Mouse (Mus musculus): ENCODE data around the gene Gm4340. TPM values are rescaled to one million over a fixed set of nuclear protein-coding genes. Genes with fewer than 3 reads are reported as not detected.
"Not testable (repeated sequence)": the region's sequence is repeated elsewhere in the genome, so short reads cannot be mapped to it uniquely, and the experiment has no call there.

Gm4340 gene
- total RNA-seq (2021) = not detected

DNA sequence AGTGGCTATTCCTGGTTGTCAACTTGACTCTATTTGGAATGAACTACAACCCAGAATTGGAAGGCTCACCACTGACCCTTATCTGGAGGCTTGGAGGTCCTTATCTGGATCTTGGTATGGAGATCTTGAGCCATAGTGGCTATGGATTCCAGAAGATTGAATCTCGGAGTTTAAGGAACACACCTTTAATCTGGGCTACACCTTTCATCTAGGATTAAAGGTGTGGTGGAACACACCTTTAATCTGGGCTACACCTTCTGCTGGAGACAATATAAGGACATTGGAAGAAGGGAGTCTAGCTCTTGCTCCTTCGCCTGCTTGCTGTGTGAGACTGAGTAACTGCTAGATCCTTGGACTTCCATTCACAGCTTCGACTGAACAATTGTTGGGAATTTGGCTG is at the start of gene Gm4340:
Gene Gm4340 (plus strand): TSS at position 301 of the 400 bp plus-strand sequence.
- DNase-seq = not testable (repeated sequence)

DNA sequence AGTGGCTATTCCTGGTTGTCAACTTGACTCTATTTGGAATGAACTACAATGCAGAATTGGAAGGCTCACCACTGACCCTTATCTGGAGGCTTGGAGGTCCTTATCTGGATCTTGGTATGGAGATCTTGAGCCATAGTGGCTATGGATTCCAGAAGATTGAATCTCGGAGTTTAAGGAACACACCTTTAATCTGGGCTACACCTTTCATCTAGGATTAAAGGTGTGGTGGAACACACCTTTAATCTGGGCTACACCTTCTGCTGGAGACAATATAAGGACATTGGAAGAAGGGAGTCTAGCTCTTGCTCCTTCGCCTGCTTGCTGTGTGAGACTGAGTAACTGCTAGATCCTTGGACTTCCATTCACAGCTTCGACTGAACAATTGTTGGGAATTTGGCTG is 42.6 kb upstream of the Gm4340 start, which contains the start of gene Gm6763:
Gene Gm6763 (plus strand): TSS at position 301 of the 400 bp plus-strand sequence.
- not testable (repeated sequence) for DNase-seq

DNA sequence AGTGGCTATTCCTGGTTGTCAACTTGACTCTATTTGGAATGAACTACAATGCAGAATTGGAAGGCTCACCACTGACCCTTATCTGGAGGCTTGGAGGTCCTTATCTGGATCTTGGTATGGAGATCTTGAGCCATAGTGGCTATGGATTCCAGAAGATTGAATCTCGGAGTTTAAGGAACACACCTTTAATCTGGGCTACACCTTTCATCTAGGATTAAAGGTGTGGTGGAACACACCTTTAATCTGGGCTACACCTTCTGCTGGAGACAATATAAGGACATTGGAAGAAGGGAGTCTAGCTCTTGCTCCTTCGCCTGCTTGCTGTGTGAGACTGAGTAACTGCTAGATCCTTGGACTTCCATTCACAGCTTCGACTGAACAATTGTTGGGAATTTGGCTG is 34.1 kb upstream of the Gm4340 start, which contains the start of gene Gm8764:
Gene Gm8764 (plus strand): TSS at position 301 of the 400 bp plus-strand sequence.
- not testable (repeated sequence) for DNase-seq

DNA sequence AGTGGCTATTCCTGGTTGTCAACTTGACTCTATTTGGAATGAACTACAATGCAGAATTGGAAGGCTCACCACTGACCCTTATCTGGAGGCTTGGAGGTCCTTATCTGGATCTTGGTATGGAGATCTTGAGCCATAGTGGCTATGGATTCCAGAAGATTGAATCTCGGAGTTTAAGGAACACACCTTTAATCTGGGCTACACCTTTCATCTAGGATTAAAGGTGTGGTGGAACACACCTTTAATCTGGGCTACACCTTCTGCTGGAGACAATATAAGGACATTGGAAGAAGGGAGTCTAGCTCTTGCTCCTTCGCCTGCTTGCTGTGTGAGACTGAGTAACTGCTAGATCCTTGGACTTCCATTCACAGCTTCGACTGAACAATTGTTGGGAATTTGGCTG is 25.6 kb upstream of the Gm4340 start, which contains the start of gene Gm21304:
Gene Gm21304 (plus strand): TSS at position 301 of the 400 bp plus-strand sequence.
- not testable (repeated sequence) for DNase-seq

DNA sequence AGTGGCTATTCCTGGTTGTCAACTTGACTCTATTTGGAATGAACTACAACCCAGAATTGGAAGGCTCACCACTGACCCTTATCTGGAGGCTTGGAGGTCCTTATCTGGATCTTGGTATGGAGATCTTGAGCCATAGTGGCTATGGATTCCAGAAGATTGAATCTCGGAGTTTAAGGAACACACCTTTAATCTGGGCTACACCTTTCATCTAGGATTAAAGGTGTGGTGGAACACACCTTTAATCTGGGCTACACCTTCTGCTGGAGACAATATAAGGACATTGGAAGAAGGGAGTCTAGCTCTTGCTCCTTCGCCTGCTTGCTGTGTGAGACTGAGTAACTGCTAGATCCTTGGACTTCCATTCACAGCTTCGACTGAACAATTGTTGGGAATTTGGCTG is 17.1 kb upstream of the Gm4340 start, which contains the start of gene Gm21312:
Gene Gm21312 (plus strand): TSS at position 301 of the 400 bp plus-strand sequence.
- DNase-seq = not testable (repeated sequence)

DNA sequence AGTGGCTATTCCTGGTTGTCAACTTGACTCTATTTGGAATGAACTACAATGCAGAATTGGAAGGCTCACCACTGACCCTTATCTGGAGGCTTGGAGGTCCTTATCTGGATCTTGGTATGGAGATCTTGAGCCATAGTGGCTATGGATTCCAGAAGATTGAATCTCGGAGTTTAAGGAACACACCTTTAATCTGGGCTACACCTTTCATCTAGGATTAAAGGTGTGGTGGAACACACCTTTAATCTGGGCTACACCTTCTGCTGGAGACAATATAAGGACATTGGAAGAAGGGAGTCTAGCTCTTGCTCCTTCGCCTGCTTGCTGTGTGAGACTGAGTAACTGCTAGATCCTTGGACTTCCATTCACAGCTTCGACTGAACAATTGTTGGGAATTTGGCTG is 8.6 kb upstream of the Gm4340 start, which contains the start of gene Gm20765:
Gene Gm20765 (plus strand): TSS at position 301 of the 400 bp plus-strand sequence.
- DNase-seq = not testable (repeated sequence)

DNA sequence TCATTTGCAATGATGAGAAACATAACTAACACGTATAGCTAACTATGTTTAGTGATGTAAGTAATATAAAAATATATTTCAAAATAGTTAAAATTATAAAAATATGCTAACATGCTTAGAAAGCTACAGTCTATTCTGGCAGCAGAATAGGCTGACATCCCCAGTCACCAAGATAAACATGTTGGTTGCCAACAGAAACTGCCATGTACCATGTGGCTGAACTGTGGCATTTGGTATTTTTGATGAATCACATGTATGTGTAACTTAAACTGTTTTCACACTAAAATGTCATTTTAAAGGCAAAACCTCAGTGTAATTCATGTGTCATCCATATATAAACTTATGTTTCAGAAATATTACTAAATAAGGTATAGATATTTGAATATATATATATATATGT is 15.8 kb downstream of the Gm4340 start:
- DNase-seq = no peak

DNA sequence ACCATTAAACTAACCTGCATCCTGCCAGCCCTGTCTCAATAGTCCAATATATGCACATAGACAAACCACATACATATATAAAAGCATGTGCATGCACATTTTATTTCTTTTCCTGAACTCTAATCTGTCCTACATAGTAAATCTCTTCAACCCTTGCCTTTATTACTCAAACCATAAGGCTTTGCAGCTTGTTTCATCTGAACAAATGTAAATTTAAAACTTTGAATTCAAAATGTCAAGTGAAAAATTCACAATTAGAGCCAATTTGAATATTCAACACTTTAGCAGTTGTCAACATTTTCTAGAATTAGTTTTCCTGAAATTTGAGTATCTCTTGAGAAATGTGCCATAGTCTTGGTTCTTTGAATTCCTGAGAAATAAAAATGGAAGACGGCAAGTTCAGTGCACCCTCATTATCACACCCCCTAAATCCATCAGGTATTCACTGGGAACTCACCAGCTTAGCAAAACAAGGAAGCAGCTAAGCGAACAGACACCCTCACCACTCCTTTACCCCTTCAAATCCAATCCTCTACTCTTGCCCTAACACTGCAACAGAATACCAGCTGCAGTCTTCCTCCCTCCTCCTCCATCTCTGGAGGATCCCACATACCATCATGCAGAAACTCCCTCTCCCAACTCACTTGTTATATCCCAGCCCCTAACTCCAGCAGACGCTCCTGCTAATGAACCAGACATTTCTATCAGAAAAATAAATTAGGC is 16.6 kb downstream of the Gm4340 start:
- DNase-seq = no peak

DNA sequence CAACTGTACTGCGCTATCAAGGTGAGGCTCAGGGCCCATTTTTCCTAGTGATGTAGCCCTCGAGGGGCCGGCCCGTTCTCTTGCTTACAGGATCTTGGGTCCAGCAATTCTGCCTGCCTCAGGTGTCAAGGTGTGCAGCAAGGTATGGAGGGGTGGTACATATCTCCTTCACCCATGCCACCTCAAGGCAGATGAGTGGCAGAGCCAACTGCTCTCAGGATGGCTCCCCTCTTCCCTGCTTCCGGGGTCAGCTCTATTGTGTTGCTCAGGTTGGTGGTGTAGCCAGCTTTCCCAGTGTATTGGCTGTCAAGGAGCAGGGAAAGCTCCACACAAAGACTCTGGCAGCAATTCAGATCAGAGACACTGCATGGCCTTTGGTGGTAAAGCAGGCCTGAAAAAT is 20.7 kb downstream of the Gm4340 start:
- no peak for DNase-seq

DNA sequence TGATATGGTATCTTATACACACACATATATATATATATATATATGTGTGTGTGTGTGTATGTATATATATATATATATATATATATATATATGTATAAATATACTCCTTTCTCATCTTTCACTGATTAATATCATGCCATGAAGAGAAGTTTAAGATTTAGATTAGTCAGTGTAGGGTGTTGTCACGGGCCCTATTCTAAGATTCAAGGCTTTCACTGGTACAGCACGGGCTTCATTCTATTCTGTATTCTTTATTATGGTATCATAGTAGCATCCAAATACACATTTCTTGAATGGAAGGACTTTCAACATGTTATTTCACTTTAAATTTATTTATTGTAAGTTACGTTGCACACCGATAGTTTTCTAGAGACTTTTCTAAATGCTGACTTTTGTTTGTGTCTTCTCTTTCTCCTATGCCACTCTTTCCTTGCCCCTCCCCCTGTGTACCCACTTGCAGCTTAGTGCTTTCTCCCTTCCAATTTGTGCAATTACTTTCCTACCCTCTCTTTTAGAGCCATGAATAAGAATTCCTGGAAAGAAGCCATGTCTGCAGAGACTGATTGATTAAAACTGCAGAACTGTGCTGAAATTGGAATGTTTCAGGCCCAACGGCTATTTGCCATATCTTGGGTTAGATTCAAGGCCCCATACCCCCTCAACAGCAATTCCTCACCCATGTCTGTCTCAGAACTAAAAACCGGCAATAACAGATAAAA is 26.6 kb downstream of the Gm4340 start:
- DNase-seq = no peak

Other genes with a start within 250 kb of the Gm4340 start
- gene Gm21293, start 51.1 kb upstream of the Gm4340 start, total RNA-seq (2021) = not detected
- not detected for gene Gm6763, start 42.5 kb upstream of the Gm4340 start, total RNA-seq (2021)
- gene Gm8764, start 34.0 kb upstream of the Gm4340 start, total RNA-seq (2021) = not detected
- not detected for gene Gm21304, start 25.5 kb upstream of the Gm4340 start, total RNA-seq (2021)
- not detected for gene Gm21312, start 17.0 kb upstream of the Gm4340 start, total RNA-seq (2021)
- gene Gm20765, start 8.5 kb upstream of the Gm4340 start, total RNA-seq (2021) = not detected